Mouse (Mus musculus): ENCODE results near the gene Taf1c. TPM values are rescaled to one million over a fixed set of nuclear protein-coding genes. Genes with fewer than 3 reads are reported as not detected.

Gene Taf1c
- polyA plus RNA-seq, 1 experiment = 109 TPM

DNA sequence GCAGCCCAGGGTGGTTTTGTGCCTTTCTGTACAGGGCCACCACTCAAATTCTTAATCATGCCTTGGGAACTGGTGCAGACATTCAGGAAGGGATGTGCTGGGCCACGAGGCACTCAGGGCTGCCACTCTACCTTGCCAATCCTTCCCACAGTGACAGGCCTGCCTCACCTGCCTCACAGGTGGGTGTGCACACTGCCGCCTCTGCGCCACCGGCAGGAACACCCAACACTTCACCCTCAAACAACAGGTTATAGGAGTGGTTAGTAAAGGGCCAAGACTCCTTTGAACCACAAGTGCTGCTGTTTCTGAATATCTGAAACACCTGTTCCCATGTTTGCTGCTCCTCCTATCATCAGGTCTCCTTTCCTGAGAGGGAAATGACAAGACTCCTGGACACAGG is 32.6 kb downstream of the Taf1c start:
- WGBS = 15% methylated on average over 4 of the region's 4 CpGs
- Histone ChIP-seq H3K27me3 (ENCODE audit: control insufficient read depth, insufficient read depth, low read length) (no peaks in the 10 kb centered on the region), H3K4me3 (ENCODE audit: control insufficient read depth, insufficient read depth, low read length) (peak overlapping the region; percentile 48), H3K4me1 (replicated peaks; ENCODE audit: control insufficient read depth, insufficient read depth, low read length) (peaks cover 53% of the 10 kb centered on the region), H3K27ac (ENCODE audit: control insufficient read depth, insufficient read depth, low read length) (peak overlapping the region; percentile 82), H3K36me3 (ENCODE audit: control insufficient read depth, insufficient read depth, low read length) (peaks cover 6% of the 10 kb centered on the region)
- TF ChIP-seq POLR2A (IDR thresholded peaks at IDR 0.05; ENCODE audit: control insufficient read depth, extremely low read depth, insufficient read depth, low read length, poor library complexity) (no peak), CTCF (IDR thresholded peaks at IDR 0.05; ENCODE audit: borderline replicate concordance, control insufficient read depth, extremely low read depth, insufficient read depth, low read length, poor library complexity) (no peak)
- no peak for DNase-seq

DNA sequence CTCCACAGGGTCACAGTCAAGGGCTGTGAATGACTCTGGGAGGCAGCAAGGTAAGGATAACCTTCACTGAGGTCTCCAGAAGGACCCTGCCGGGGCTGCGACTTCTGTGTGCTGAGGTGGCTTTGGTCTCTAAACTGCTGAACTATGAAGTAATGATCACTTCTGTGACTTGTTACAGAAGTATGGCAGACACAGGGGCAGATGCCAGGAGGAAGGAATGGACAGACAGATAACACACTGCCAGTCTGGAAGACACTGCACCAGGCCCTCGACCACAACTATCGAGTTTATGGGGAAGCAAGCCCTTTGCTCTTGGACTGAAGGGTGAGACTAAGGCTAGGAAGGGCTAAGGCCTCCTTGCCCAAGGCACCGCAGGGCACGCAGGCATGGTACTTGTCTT is 33.9 kb downstream of the Taf1c start:
- H3K27ac ChIP-seq (ENCODE audit: control insufficient read depth, insufficient read depth, low read length) = peak overlapping the region; percentile 98
- peak overlapping the region; percentile 27 for H3K4me3 ChIP-seq (ENCODE audit: control insufficient read depth, insufficient read depth, low read length)
- H3K36me3 ChIP-seq (ENCODE audit: control insufficient read depth, insufficient read depth, low read length) = peaks cover 13% of the 10 kb centered on the region
- TF ChIP-seq POLR2A (IDR thresholded peaks at IDR 0.05; ENCODE audit: control insufficient read depth, extremely low read depth, insufficient read depth, low read length, poor library complexity) (no peak), CTCF (IDR thresholded peaks at IDR 0.05; ENCODE audit: borderline replicate concordance, control insufficient read depth, extremely low read depth, insufficient read depth, low read length, poor library complexity) (no peak)
- H3K27me3 ChIP-seq (ENCODE audit: control insufficient read depth, insufficient read depth, low read length) = no peaks in the 10 kb centered on the region
- H3K4me1 ChIP-seq (replicated peaks; ENCODE audit: control insufficient read depth, insufficient read depth, low read length) = peaks cover 60% of the 10 kb centered on the region
- DNase-seq = no peak
- WGBS = 66% methylated on average over 6 of the region's 6 CpGs

GRCm38 (mm10) chr8:119569881-119570280 is 35.1 kb downstream of the Taf1c start:
- Histone ChIP-seq H3K36me3 (ENCODE audit: control insufficient read depth, insufficient read depth, low read length) (peaks cover 26% of the 10 kb centered on the region), H3K4me3 (ENCODE audit: control insufficient read depth, insufficient read depth, low read length) (peak overlapping the region; percentile 34), H3K27me3 (ENCODE audit: control insufficient read depth, insufficient read depth, low read length) (no peaks in the 10 kb centered on the region), H3K27ac (ENCODE audit: control insufficient read depth, insufficient read depth, low read length) (peak overlapping the region; percentile 98), H3K4me1 (replicated peaks; ENCODE audit: control insufficient read depth, insufficient read depth, low read length) (peaks cover 73% of the 10 kb centered on the region)
- 16% methylated on average over 4 of the region's 4 CpGs for WGBS
- peak; percentile 68 for TF ChIP-seq POLR2A (IDR thresholded peaks at IDR 0.05; ENCODE audit: control insufficient read depth, extremely low read depth, insufficient read depth, low read length, poor library complexity)
- no peak for TF ChIP-seq CTCF (IDR thresholded peaks at IDR 0.05; ENCODE audit: borderline replicate concordance, control insufficient read depth, extremely low read depth, insufficient read depth, low read length, poor library complexity)
- peak; percentile 81 for DNase-seq

DNA sequence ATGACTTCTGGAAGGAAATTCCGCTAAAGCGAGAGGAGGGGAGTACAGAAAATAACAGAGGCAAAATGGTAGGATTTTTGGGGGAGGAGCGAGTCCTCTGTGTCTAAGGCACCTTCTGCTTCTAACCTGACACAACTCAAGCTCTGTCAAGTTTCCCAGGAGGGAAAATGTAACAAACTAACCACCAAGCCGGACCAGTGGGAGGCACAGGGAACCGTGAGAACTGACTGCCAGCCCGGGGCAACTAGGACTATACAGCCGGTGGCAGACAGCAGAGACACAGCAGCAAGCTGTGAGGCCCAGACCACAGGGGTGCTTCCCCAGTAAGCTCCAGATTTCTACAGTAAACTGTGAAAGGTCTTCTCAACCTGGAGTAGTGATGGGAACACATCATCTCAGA is 36.1 kb downstream of the Taf1c start:
- Histone ChIP-seq H3K36me3 (ENCODE audit: control insufficient read depth, insufficient read depth, low read length) (peaks cover 32% of the 10 kb centered on the region), H3K27me3 (ENCODE audit: control insufficient read depth, insufficient read depth, low read length) (no peaks in the 10 kb centered on the region), H3K4me1 (replicated peaks; ENCODE audit: control insufficient read depth, insufficient read depth, low read length) (peaks cover 80% of the 10 kb centered on the region), H3K4me3 (ENCODE audit: control insufficient read depth, insufficient read depth, low read length) (peak overlapping the region; percentile 13), H3K27ac (ENCODE audit: control insufficient read depth, insufficient read depth, low read length) (peak overlapping the region; percentile 90)
- TF ChIP-seq CTCF (IDR thresholded peaks at IDR 0.05; ENCODE audit: borderline replicate concordance, control insufficient read depth, extremely low read depth, insufficient read depth, low read length, poor library complexity) (no peak), POLR2A (IDR thresholded peaks at IDR 0.05; ENCODE audit: control insufficient read depth, extremely low read depth, insufficient read depth, low read length, poor library complexity) (no peak)
- 54% methylated on average over 7 of the region's 7 CpGs for WGBS
- no peak for DNase-seq

- Histone ChIP-seq H3K4me3 (ENCODE audit: control insufficient read depth, insufficient read depth, low read length) (no peak overlapping the region), H3K4me1 (replicated peaks; ENCODE audit: control insufficient read depth, insufficient read depth, low read length) (peaks cover 83% of the 10 kb centered on the region), H3K36me3 (ENCODE audit: control insufficient read depth, insufficient read depth, low read length) (peaks cover 37% of the 10 kb centered on the region), H3K27me3 (ENCODE audit: control insufficient read depth, insufficient read depth, low read length) (no peaks in the 10 kb centered on the region), H3K27ac (ENCODE audit: control insufficient read depth, insufficient read depth, low read length) (peak overlapping the region; percentile 90)
- no peak for DNase-seq
- TF ChIP-seq CTCF (IDR thresholded peaks at IDR 0.05; ENCODE audit: borderline replicate concordance, control insufficient read depth, extremely low read depth, insufficient read depth, low read length, poor library complexity) = no peak
- no peak for TF ChIP-seq POLR2A (IDR thresholded peaks at IDR 0.05; ENCODE audit: control insufficient read depth, extremely low read depth, insufficient read depth, low read length, poor library complexity)
- WGBS = 89% methylated on average over 9 of the region's 9 CpGs
These were observed 36.8 kb downstream of the Taf1c start for GRCm38 (mm10) chr8:119568251-119568650.

DNA sequence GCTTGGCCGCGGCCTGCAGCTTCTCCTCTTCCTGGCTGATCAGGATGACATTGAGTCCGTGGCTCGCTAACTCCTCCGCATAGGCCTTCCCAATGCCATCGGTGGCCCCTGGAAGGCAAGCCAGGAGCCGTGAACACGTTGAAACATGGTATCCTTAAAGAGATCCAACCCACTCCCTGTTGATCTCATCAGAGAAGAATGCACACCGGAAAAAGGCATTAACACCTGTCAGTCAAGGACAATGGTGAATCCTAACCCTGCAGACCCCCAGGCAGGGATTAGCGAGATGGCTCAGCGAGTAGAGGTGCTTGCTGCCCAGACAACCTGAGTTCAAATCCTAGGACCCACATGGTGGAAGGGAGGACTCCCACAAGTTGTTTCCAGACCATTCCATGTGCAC is 38.7 kb downstream of the Taf1c start:
- Histone ChIP-seq H3K27ac (ENCODE audit: control insufficient read depth, insufficient read depth, low read length) (peak overlapping the region; percentile 94), H3K36me3 (ENCODE audit: control insufficient read depth, insufficient read depth, low read length) (peaks cover 51% of the 10 kb centered on the region), H3K4me1 (replicated peaks; ENCODE audit: control insufficient read depth, insufficient read depth, low read length) (peaks cover 87% of the 10 kb centered on the region), H3K27me3 (ENCODE audit: control insufficient read depth, insufficient read depth, low read length) (no peaks in the 10 kb centered on the region), H3K4me3 (ENCODE audit: control insufficient read depth, insufficient read depth, low read length) (no peak overlapping the region)
- DNase-seq = no peak
- TF ChIP-seq POLR2A (IDR thresholded peaks at IDR 0.05; ENCODE audit: control insufficient read depth, extremely low read depth, insufficient read depth, low read length, poor library complexity) = no peak
- TF ChIP-seq CTCF (IDR thresholded peaks at IDR 0.05; ENCODE audit: borderline replicate concordance, control insufficient read depth, extremely low read depth, insufficient read depth, low read length, poor library complexity) = no peak
- WGBS = 96% methylated on average over 11 of the region's 11 CpGs

GRCm38 (mm10) chr8:119563849-119564251 is 41.2 kb downstream of the Taf1c start:
- TF ChIP-seq CTCF (IDR thresholded peaks at IDR 0.05; ENCODE audit: borderline replicate concordance, control insufficient read depth, extremely low read depth, insufficient read depth, low read length, poor library complexity) = no peak
- TF ChIP-seq POLR2A (IDR thresholded peaks at IDR 0.05; ENCODE audit: control insufficient read depth, extremely low read depth, insufficient read depth, low read length, poor library complexity) = no peak; the same call in 1 of the 2 replicates
- DNase-seq = peak; percentile 56
- Histone ChIP-seq H3K27ac (ENCODE audit: control insufficient read depth, insufficient read depth, low read length) (peak overlapping the region; percentile 94), H3K4me3 (ENCODE audit: control insufficient read depth, insufficient read depth, low read length) (no peak overlapping the region), H3K27me3 (ENCODE audit: control insufficient read depth, insufficient read depth, low read length) (no peaks in the 10 kb centered on the region), H3K4me1 (replicated peaks; ENCODE audit: control insufficient read depth, insufficient read depth, low read length) (peaks cover 87% of the 10 kb centered on the region), H3K36me3 (ENCODE audit: control insufficient read depth, insufficient read depth, low read length) (peaks cover 51% of the 10 kb centered on the region)
- 17% methylated on average over 14 of the region's 14 CpGs for WGBS
